Mouse (Mus musculus) liver, embryonic 11.5 days (tissue): ENCODE results near the gene Cul4a. TPM values are rescaled to one million over a fixed set of nuclear protein-coding genes. Genes with fewer than 3 reads are reported as not detected.

ENCODE experiments used
- ATAC-seq: fragments of 200-750 bp; cut with Nextera tagmentation; replicated peaks from 2 replicates; pipeline ENCODE4 v1.8.0; 2017; ENCODE audit warnings: moderate number of reproducible peaks, mild to moderate bottlenecking, moderate TSS enrichment, moderate library complexity; ENCODE audit not compliant: low FRiP score
- DNase-seq: peaks from one replicate; pipeline ENCODE4 v3.0.0-alpha.2; 2017; ENCODE audit warnings: low spot score
- H3K27ac ChIP-seq: fragments of 300-500 bp; sonication (generic); 2 replicates; pipeline ENCODE4 v1.5.1; 2014; ENCODE audit warnings: mild to moderate bottlenecking, low read depth, low read length, control low read depth
- H3K27me3 ChIP-seq: fragments of 300-500 bp; sonication (generic); replicated peaks from 2 replicates; pipeline ENCODE4 v1.6.1; 2014; ENCODE audit warnings: low read length, mixed read lengths; ENCODE audit not compliant: control insufficient read depth, insufficient read depth
- H3K36me3 ChIP-seq: fragments of 300-500 bp; sonication (generic); 2 replicates; pipeline ENCODE4 v1.6.1; 2014; ENCODE audit warnings: mild to moderate bottlenecking, low read length, moderate library complexity, mixed read lengths; ENCODE audit not compliant: control insufficient read depth, insufficient read depth
- H3K4me1 ChIP-seq: fragments of 300-500 bp; sonication (generic); replicated peaks from 2 replicates; pipeline ENCODE4 v1.6.1; 2014; ENCODE audit warnings: low read length, mixed read lengths; ENCODE audit not compliant: control insufficient read depth, insufficient read depth
- H3K4me2 ChIP-seq: fragments of 300-500 bp; sonication (generic); 2 replicates; pipeline ENCODE4 v1.6.1; 2014; ENCODE audit warnings: mild to moderate bottlenecking, control low read depth, moderate library complexity
- H3K4me3 ChIP-seq: fragments of 300-500 bp; sonication (generic); 2 replicates; pipeline ENCODE4 v1.5.1; 2014; ENCODE audit warnings: low read depth, low read length, control low read depth
- H3K9ac ChIP-seq: fragments of 300-500 bp; sonication (generic); 2 replicates; pipeline ENCODE4 v1.6.1; 2014; ENCODE audit warnings: low read depth, low read length, control low read depth
- H3K9me3 ChIP-seq: fragments of 300-500 bp; sonication (generic); 2 replicates; pipeline ENCODE4 v1.6.1; 2016; ENCODE audit warnings: low read length, inconsistent platforms, mixed read lengths; ENCODE audit not compliant: control insufficient read depth
- WGBS: fragments of 180-500 bp; shearing (Covaris S2); extraction: QIAGEN DNeasy Blood & Tissue Kit; methylation state at CpG from one replicate; pipeline ENCODE4 v1.1.7; 2014; 5-methylcytosine and 5-hydroxymethylcytosine counted together
- microRNA counts: library from miRNA; unstranded; fragments of <30 nt; microRNA quantifications from one replicate; lab custom pipeline; 2015
- microRNA-seq: library from miRNA; unstranded; fragments of <30 nt; microRNA quantifications from one replicate; pipeline ENCODE4, GENCODE M21; 2017; ENCODE audit warnings: borderline number of aligned reads
- polyA plus RNA-seq: library from polyadenylated mRNA; unstranded; fragments of >200 nt; fragmentation: Nextera tagmentation; extraction: Ambion mirVana; gene quantifications from 2 replicates; pipeline ENCODE4 v1.2.1, GENCODE M21; 2014

Cul4a gene
- polyA plus RNA-seq, 1 experiment from 2014 or later = 111 TPM

- no peaks in the 10 kb centered on the region for H3K27me3 ChIP-seq
- H3K4me1 ChIP-seq = no peaks in the 10 kb centered on the region
- no peak overlapping the region for H3K4me3 ChIP-seq
- ATAC-seq (no peak), DNase-seq (no peak)
- H3K9ac ChIP-seq = no peak overlapping the region
- H3K4me2 ChIP-seq = no peak overlapping the region
- no peaks in the 10 kb centered on the region for H3K9me3 ChIP-seq
- 0 out of 2 replicates have a peak, but pooled peaks cover 2% of the 10 kb centered on the region for H3K36me3 ChIP-seq
- H3K27ac ChIP-seq = no peak overlapping the region
- 78% methylated on average over 7 of the region's 7 CpGs for WGBS
Measured at GRCm38 (mm10) chr8:13187638-13188037, 82.2 kb downstream of the Cul4a start.

- H3K27me3 ChIP-seq = no peaks in the 10 kb centered on the region
- H3K27ac ChIP-seq = no peak overlapping the region
- 89% methylated on average over 13 of the region's 13 CpGs for whole genome bisulfite sequencing
- no peaks in the 10 kb centered on the region for H3K4me1 ChIP-seq
- DNase-seq = no peak
- H3K9me3 ChIP-seq = no peaks in the 10 kb centered on the region
- no peak overlapping the region for H3K9ac ChIP-seq
- 0 out of 2 replicates have a peak, but pooled peaks cover 2% of the 10 kb centered on the region for H3K36me3 ChIP-seq
- ATAC-seq = no peak
- H3K4me3 ChIP-seq = no peak overlapping the region
- no peak overlapping the region for H3K4me2 ChIP-seq
Measured at GRCm38 (mm10) chr8:13188052-13188555, 82.7 kb downstream of the Cul4a start.

GRCm38 (mm10) chr8:13188857-13189256 lies 83.4 kb downstream of the Cul4a start:
- Histone ChIP-seq H3K4me1 (no peaks in the 10 kb centered on the region), H3K36me3 (0 out of 2 replicates have a peak, but pooled peaks cover 2% of the 10 kb centered on the region), H3K9ac (no peak overlapping the region), H3K27ac (no peak overlapping the region), H3K27me3 (no peaks in the 10 kb centered on the region), H3K9me3 (no peaks in the 10 kb centered on the region), H3K4me2 (no peak overlapping the region), H3K4me3 (no peak overlapping the region)
- DNase-seq (no peak), ATAC-seq (no peak)
- 86% methylated on average over 1 of the region's 1 CpGs for WGBS

GRCm38 (mm10) chr8:13190235-13190634 lies 84.8 kb downstream of the Cul4a start:
- no peaks in the 10 kb centered on the region for H3K36me3 ChIP-seq
- DNase-seq = no peak
- H3K27me3 ChIP-seq = no peaks in the 10 kb centered on the region
- H3K4me2 ChIP-seq = no peak overlapping the region
- no peak overlapping the region for H3K4me3 ChIP-seq
- H3K27ac ChIP-seq = no peak overlapping the region
- ATAC-seq = no peak
- H3K9me3 ChIP-seq = no peaks in the 10 kb centered on the region
- no peaks in the 10 kb centered on the region for H3K4me1 ChIP-seq
- 91% methylated on average over 8 of the region's 8 CpGs for WGBS
- no peak overlapping the region for H3K9ac ChIP-seq

- Histone ChIP-seq H3K27ac (no peak overlapping the region), H3K9me3 (no peaks in the 10 kb centered on the region), H3K4me2 (no peak overlapping the region), H3K27me3 (peaks cover 5% of the 10 kb centered on the region; the same call in 1 of the 2 replicates), H3K9ac (no peak overlapping the region), H3K36me3 (no peaks in the 10 kb centered on the region), H3K4me1 (peaks cover 9% of the 10 kb centered on the region), H3K4me3 (no peak overlapping the region)
- WGBS = 51% methylated on average over 10 of the region's 10 CpGs
- no peak for DNase-seq
- no peak for ATAC-seq
Measured at GRCm38 (mm10) chr8:13194818-13195217, 89.4 kb downstream of the Cul4a start.

GRCm38 (mm10) chr8:13197493-13197892 lies 92.1 kb downstream of the Cul4a start:
- WGBS = 85% methylated on average over 5 of the region's 5 CpGs
- ATAC-seq (no peak), DNase-seq (no peak)
- Histone ChIP-seq H3K4me2 (no peak overlapping the region), H3K9me3 (no peaks in the 10 kb centered on the region), H3K4me3 (no peak overlapping the region), H3K27ac (no peak overlapping the region), H3K27me3 (peaks cover 5% of the 10 kb centered on the region), H3K9ac (no peak overlapping the region), H3K36me3 (no peaks in the 10 kb centered on the region), H3K4me1 (peaks cover 14% of the 10 kb centered on the region)

MicroRNAs within 50 kb of the gene (microRNA counts, 519-probe panel; counts per million panel counts)
- microRNA mmu-miR-1968 (lab: Ali Mortazavi, UCI) = not detected

Small RNA genes lying within 50 kb of the gene (microRNA-seq; reads per million reads assigned to microRNA genes)
- 50.3 reads per million, percentile 42 among the genes with 10 or more reads in this experiment for gene Mir1968
- not detected for gene Mir7065

Other genes with a start within 250 kb of the Cul4a start
- gene Mcf2l, start 231.8 kb upstream of the Cul4a start, polyA plus RNA-seq = 3.4 and 4.3 TPM in 2 replicates
- gene F7, start 79.6 kb upstream of the Cul4a start, polyA plus RNA-seq = 2.9 and 3.8 TPM in 2 replicates
- gene F10, start 68.3 kb upstream of the Cul4a start, polyA plus RNA-seq = 59.5 and 61.1 TPM in 2 replicates
- 13.5 and 15.9 TPM in 2 replicates for gene Proz, start 44.7 kb upstream of the Cul4a start, polyA plus RNA-seq
- gene Pcid2, start 162 bp upstream of the Cul4a start, polyA plus RNA-seq = 38.8 and 46.0 TPM in 2 replicates
- 251 and 283 TPM in 2 replicates for gene Lamp1, start 53.5 kb downstream of the Cul4a start, polyA plus RNA-seq
- gene Grtp1, start 95.0 kb downstream of the Cul4a start, polyA plus RNA-seq = 19.7 and 23.3 TPM in 2 replicates
- gene Adprhl1, start 148.5 kb downstream of the Cul4a start, polyA plus RNA-seq = 0.70 TPM in 1 of 2 replicates, not detected in the other
- gene Dcun1d2, start 182.5 kb downstream of the Cul4a start, polyA plus RNA-seq = 20.9 and 22.0 TPM in 2 replicates
- 18.8 and 19.7 TPM in 2 replicates for gene Tmco3, start 182.6 kb downstream of the Cul4a start, polyA plus RNA-seq
- gene Tfdp1, start 233.1 kb downstream of the Cul4a start, polyA plus RNA-seq = 217 and 230 TPM in 2 replicates